Comparison of ENCODE assay signal across 29 mouse cellular contexts in the genomic region with DNA sequence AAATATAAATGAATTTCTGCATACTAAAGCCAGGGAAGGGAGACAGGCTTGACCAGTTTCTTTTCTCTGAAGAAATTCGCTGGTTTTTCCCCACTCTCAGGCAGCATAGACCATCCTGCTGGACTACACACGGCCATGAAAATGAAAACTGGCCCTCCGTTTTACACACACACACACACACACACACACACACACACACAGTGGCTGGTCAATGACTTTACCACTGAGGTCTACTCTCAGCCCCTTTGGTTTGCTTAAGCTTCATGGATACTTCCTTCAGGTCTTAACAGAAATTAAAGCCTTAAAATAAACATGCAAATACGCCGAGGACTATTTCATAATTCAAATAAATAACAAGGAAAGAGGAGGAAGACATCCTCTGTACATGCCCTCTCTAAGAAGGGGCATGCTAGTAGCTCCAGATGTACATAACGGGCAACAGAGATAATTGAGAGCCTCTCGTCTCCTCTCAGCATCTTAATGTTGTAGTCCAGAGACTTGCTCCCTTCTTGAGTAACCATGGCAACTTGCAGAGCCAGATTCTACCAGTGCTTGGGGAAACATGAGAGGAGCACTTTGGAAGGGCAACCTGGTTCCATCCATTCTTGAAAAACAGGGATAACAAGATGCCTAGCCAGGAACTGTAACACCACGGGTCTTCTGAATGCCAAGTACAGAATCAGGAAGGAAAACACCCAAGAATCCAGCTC.
DNase-seq lines count a peak whose midpoint lies in the region; ATAC-seq and TF ChIP-seq lines count a peak whose summit lies in the region.
"Had no signal": no experiment of that assay in that cellular context is flagged by ENCODE, and none has a peak within 500 bp of the region (broad histone marks: within the 10 kb centered on the region; RNA-seq: fewer than 3 reads in every experiment).

No protein-coding gene starts in this region.

- no peaks in the 10 kb centered on the region for H3K36me3 ChIP-seq in hindbrain, embryonic 15.5 days
- H3K36me3 ChIP-seq in hindbrain, embryonic 14.5 days (replicated peaks; ENCODE audit: control insufficient read depth, insufficient read depth): no peaks in the 10 kb centered on the region
- no peaks in the 10 kb centered on the region for H3K36me3 ChIP-seq in midbrain, embryonic 13.5 days
- no peaks in the 10 kb centered on the region; the same call in 1 of the 2 replicates for H3K36me3 ChIP-seq in midbrain, embryonic 10.5 days
- H3K36me3 ChIP-seq in midbrain, embryonic 14.5 days (ENCODE audit: control insufficient read depth, insufficient read depth, low read length): no peaks in the 10 kb centered on the region
- peaks cover 6% of the 10 kb centered on the region; the same call in 1 of the 2 replicates for H3K36me3 ChIP-seq in intestine, postnatal 0 days (ENCODE audit: control insufficient read depth, insufficient read depth)
- H3K36me3 ChIP-seq: hindbrain, embryonic 12.5 days; neural tube, embryonic 13.5 days had no signal

- no peaks in the 10 kb centered on the region for H3K4me1 ChIP-seq in hindbrain, embryonic 15.5 days (replicated peaks)
- H3K4me1 ChIP-seq in hindbrain, embryonic 14.5 days (replicated peaks; ENCODE audit: control insufficient read depth, insufficient read depth, low read length): no peaks in the 10 kb centered on the region
- H3K4me1 ChIP-seq in midbrain, embryonic 13.5 days (replicated peaks): 0 out of 2 replicates have a peak, but pooled peaks cover 3% of the 10 kb centered on the region
- H3K4me1 ChIP-seq in midbrain, embryonic 10.5 days: peaks cover 4% of the 10 kb centered on the region; the same call in 1 of the 2 replicates
- H3K4me1 ChIP-seq in midbrain, embryonic 14.5 days (ENCODE audit: control insufficient read depth, insufficient read depth, low read length): no peaks in the 10 kb centered on the region
- H3K4me1 ChIP-seq in intestine, postnatal 0 days (replicated peaks; ENCODE audit: control insufficient read depth, insufficient read depth, low read length): no peaks in the 10 kb centered on the region
- H3K4me1 ChIP-seq: kidney, embryonic 15.5 days; limb, embryonic 10.5 days had no signal

- WGBS in hindbrain, embryonic 15.5 days: 77% methylated on average over 8 of the region's 8 CpGs
- 77% methylated on average over 8 of the region's 8 CpGs for WGBS in hindbrain, embryonic 14.5 days
- WGBS in midbrain, embryonic 13.5 days: 76% methylated on average over 8 of the region's 8 CpGs
- WGBS in midbrain, embryonic 10.5 days: 84% methylated on average over 8 of the region's 8 CpGs
- 83% methylated on average over 8 of the region's 8 CpGs for WGBS in midbrain, embryonic 14.5 days
- WGBS in intestine, postnatal 0 days: 85% methylated on average over 8 of the region's 8 CpGs

- H3K4me2 ChIP-seq in hindbrain, embryonic 15.5 days: no peak overlapping the region
- no peak overlapping the region for H3K4me2 ChIP-seq in hindbrain, embryonic 14.5 days (replicated peaks)
- H3K4me2 ChIP-seq in midbrain, embryonic 13.5 days (replicated peaks): no peak overlapping the region
- no peak overlapping the region for H3K4me2 ChIP-seq in midbrain, embryonic 14.5 days (ENCODE audit: low read length)
- no peak overlapping the region for H3K4me2 ChIP-seq in intestine, postnatal 0 days (replicated peaks; ENCODE audit: low read depth)
- H3K4me2 ChIP-seq: heart, embryonic 13.5 days; hindbrain, embryonic 12.5 days; kidney, embryonic 15.5 days; neural tube, embryonic 13.5 days had no signal

- DNase-seq in hindbrain, embryonic 14.5 days (ENCODE audit: low spot score): no peak
- DNase-seq in midbrain, embryonic 10.5 days (ENCODE audit: low spot score): no peak
- DNase-seq in midbrain, embryonic 14.5 days: peak; percentile 13
- DNase-seq in thymus, postnatal 4 days: no peak
- DNase-seq: adrenal gland, postnatal 14 days; cerebellum, adult 11-12 months; cerebellum, postnatal 10 days; gastrocnemius, postnatal 14 days; heart, adult 18-20 months; heart, postnatal 14 days; kidney, adult 11 months; kidney, postnatal 4 days; liver; lung, postnatal 4 days; retina, postnatal 1 day; right cerebral cortex, postnatal 4 days; thymus, postnatal 25 days had no signal

- no peak for TF ChIP-seq CTCF in intestine, postnatal 0 days (IDR thresholded peaks at IDR 0.05; ENCODE audit: low read depth)

- H3K27ac ChIP-seq in hindbrain, embryonic 15.5 days (replicated peaks): no peak overlapping the region
- no peak overlapping the region for H3K27ac ChIP-seq in hindbrain, embryonic 14.5 days
- H3K27ac ChIP-seq in midbrain, embryonic 13.5 days: no peak overlapping the region
- no peak overlapping the region for H3K27ac ChIP-seq in midbrain, embryonic 10.5 days (replicated peaks)
- no peak overlapping the region for H3K27ac ChIP-seq in midbrain, embryonic 14.5 days (replicated peaks; ENCODE audit: low read depth, low read length)
- no peak overlapping the region for H3K27ac ChIP-seq in intestine, postnatal 0 days (ENCODE audit: low read depth, low read length)
- H3K27ac ChIP-seq: embryonic facial prominence, embryonic 10.5 days; hindbrain, embryonic 12.5 days; kidney, embryonic 15.5 days; left cerebral cortex, adult 2 months; limb, embryonic 10.5 days; neural tube, embryonic 13.5 days had no signal

- H3K4me3 ChIP-seq in hindbrain, embryonic 15.5 days: no peak overlapping the region
- H3K4me3 ChIP-seq in hindbrain, embryonic 14.5 days (replicated peaks; ENCODE audit: low read length): no peak overlapping the region
- no peak overlapping the region for H3K4me3 ChIP-seq in midbrain, embryonic 13.5 days (replicated peaks)
- H3K4me3 ChIP-seq in midbrain, embryonic 10.5 days: no peak overlapping the region
- H3K4me3 ChIP-seq in midbrain, embryonic 14.5 days (replicated peaks; ENCODE audit: low read depth, low read length): no peak overlapping the region
- H3K4me3 ChIP-seq in intestine, postnatal 0 days (ENCODE audit: low read depth, low read length): no peak overlapping the region
- H3K4me3 ChIP-seq: embryonic facial prominence, embryonic 10.5 days; heart, embryonic 13.5 days; hindbrain, embryonic 12.5 days; kidney, embryonic 15.5 days; left cerebral cortex, adult 2 months; limb, embryonic 10.5 days; myocyte; neural tube, embryonic 13.5 days had no signal

- no peaks in the 10 kb centered on the region for H3K27me3 ChIP-seq in hindbrain, embryonic 15.5 days
- no peaks in the 10 kb centered on the region for H3K27me3 ChIP-seq in hindbrain, embryonic 14.5 days (ENCODE audit: control insufficient read depth, insufficient read depth, low read length)
- no peaks in the 10 kb centered on the region for H3K27me3 ChIP-seq in midbrain, embryonic 13.5 days
- no peaks in the 10 kb centered on the region for H3K27me3 ChIP-seq in midbrain, embryonic 10.5 days (ENCODE audit: low read depth, poor library complexity, severe bottlenecking)
- no peaks in the 10 kb centered on the region for H3K27me3 ChIP-seq in midbrain, embryonic 14.5 days (ENCODE audit: control insufficient read depth, insufficient read depth, low read length)
- no peaks in the 10 kb centered on the region for H3K27me3 ChIP-seq in intestine, postnatal 0 days (replicated peaks; ENCODE audit: control insufficient read depth, insufficient read depth, low read length)
- H3K27me3 ChIP-seq: heart, embryonic 13.5 days; hindbrain, embryonic 12.5 days; kidney, embryonic 15.5 days; neural tube, embryonic 13.5 days had no signal

- peak; percentile 54 for ATAC-seq in hindbrain, embryonic 15.5 days (ENCODE audit: low FRiP score, low read depth)
- no peak for ATAC-seq in hindbrain, embryonic 14.5 days (ENCODE audit: low FRiP score)
- ATAC-seq in midbrain, embryonic 13.5 days: peak; percentile 27; the same call in 1 of the 2 replicates
- no peak for ATAC-seq in midbrain, embryonic 14.5 days (ENCODE audit: low FRiP score, low TSS enrichment)
- no peak for ATAC-seq in intestine, postnatal 0 days
- ATAC-seq: activated CD4-positive, CD25-positive, alpha-beta regulatory T cell, adult 4 months had no signal

- no peak overlapping the region for H3K9ac ChIP-seq in hindbrain, embryonic 15.5 days
- no peak overlapping the region for H3K9ac ChIP-seq in hindbrain, embryonic 14.5 days
- H3K9ac ChIP-seq in midbrain, embryonic 13.5 days (replicated peaks): no peak overlapping the region
- no peak overlapping the region for H3K9ac ChIP-seq in midbrain, embryonic 14.5 days (replicated peaks; ENCODE audit: low read length)
- H3K9ac ChIP-seq in intestine, postnatal 0 days (ENCODE audit: low read depth, low read length): no peak overlapping the region
- H3K9ac ChIP-seq: heart, embryonic 13.5 days; hindbrain, embryonic 12.5 days; kidney, embryonic 15.5 days; neural tube, embryonic 13.5 days had no signal

- no peaks in the 10 kb centered on the region for H3K9me3 ChIP-seq in hindbrain, embryonic 15.5 days
- no peaks in the 10 kb centered on the region for H3K9me3 ChIP-seq in hindbrain, embryonic 14.5 days (ENCODE audit: control insufficient read depth, low read length)
- H3K9me3 ChIP-seq in midbrain, embryonic 13.5 days: no peaks in the 10 kb centered on the region
- H3K9me3 ChIP-seq in midbrain, embryonic 10.5 days (replicated peaks): no peaks in the 10 kb centered on the region
- no peaks in the 10 kb centered on the region for H3K9me3 ChIP-seq in midbrain, embryonic 14.5 days (ENCODE audit: control insufficient read depth, low read length)
- H3K9me3 ChIP-seq in intestine, postnatal 0 days (ENCODE audit: control insufficient read depth): no peaks in the 10 kb centered on the region
- H3K9me3 ChIP-seq: embryonic facial prominence, embryonic 10.5 days; heart, embryonic 13.5 days; hindbrain, embryonic 12.5 days; kidney, embryonic 15.5 days; limb, embryonic 10.5 days; neural tube, embryonic 13.5 days had no signal

Comparison
In these comparisons a context has a peak if more than half of its experiments do, and no peak if none do; other contexts are left out.
1. ATAC-seq: peak in hindbrain, embryonic 15.5 days (single experiment) and midbrain, embryonic 13.5 days (single experiment); none in hindbrain, embryonic 14.5 days (single experiment), midbrain, embryonic 14.5 days (single experiment) and intestine, postnatal 0 days (single experiment).